Mouse (Mus musculus): Measurements from ENCODE around the gene Xpc.
"Not testable (repeated sequence)": the region's sequence is repeated elsewhere in the genome, so short reads cannot be mapped to it uniquely, and the experiment has no call there.

Xpc gene

DNA sequence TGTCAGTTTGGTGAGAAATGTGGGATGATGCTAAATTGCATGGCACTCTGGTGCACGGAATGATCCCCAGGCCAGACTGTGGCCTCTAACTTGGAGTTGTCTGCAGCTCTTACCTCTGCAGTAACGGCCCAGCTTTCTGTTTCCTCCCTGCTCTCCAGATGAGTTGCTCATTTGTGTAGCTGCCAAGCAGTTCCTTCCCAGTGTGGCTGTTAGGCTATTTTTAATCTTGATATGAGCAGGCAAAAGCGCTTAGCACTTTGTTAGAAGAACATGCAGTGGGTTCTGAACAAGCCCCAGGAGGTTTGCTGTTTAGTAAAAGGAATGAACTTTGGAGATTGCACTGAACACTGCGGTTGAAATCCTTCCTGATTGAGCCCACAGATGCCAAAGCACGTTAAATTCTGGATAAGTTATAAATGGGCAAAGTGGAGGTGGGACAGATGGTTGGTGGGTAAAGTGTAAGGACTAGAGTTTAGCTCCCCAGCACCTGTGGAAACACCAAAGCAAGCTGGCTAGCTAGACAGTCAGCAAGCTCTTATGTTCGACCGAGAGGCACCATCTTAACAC lies 2.8 kb upstream of the Xpc start:
- peak; percentile 32 for DNase-seq

DNA sequence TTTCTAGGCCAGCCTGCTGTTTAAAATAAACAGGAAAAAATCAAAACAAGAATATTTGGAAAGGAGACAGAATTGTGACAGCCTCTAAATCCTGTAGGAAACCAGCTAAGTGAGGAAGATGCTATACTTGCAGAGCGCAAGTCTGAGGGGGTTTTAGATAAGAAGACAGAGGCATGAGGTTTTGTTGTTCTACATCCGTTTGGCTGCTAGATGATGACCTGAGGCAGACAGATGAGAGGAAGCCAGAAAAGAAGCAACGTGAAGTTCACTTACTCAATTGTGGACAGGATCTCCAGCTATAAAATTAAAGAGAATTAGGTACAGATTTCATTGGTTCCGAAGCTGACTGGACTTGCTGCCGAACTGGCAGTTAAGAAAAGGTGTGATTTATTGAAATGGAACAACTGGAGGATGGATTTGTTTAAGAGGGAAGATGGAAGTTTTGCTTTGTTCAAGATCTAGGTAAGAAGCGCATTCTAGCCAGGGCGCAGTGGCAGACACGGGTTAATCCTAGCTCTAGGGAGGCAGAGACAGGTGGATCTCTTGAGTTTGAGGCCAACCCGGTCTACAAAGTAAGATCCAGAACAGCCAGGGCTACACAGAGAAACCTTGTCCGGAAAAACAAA lies 838 bp downstream of the Xpc start:
- DNase-seq: no peak

DNA sequence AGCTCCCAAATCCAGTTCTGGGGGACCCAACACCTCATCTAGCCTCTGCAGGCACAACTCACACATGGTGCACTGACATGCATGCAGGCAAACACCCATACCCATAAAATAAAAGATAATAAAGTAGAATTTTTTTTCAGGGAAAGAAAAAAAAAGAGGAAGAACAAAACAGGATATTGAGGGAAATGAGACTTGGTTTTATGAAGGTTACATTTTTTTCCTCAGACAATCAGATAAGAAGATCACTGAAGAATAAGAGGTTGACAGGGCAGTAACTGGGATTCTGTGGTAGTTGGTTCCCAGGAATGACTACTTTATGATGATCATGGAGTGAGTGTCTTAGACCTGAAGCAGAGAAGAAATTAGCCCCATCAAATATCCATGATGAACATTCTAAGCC lies 1.6 kb downstream of the Xpc start:
- DNase-seq: no peak

DNA sequence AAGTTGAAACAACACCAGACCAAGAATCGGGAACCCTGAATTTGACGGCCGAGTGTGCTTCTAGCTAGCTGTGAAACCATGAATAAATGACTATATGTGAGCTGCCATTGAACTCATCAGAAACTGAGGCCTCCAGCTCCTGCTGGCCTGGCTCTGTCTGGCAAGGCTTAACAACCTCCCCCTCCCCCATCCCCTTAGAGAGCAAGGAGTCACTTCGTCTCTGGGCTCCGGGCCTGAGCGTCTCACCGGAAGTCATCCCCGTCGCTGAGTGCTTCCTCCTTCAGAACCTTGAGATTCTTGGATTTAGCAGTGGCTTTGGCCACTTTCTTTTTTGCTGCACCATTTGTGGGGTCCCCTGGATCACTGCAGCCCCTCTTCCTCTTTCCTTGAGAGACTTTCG lies 5.5 kb downstream of the Xpc start:
- DNase-seq: no peak

DNA sequence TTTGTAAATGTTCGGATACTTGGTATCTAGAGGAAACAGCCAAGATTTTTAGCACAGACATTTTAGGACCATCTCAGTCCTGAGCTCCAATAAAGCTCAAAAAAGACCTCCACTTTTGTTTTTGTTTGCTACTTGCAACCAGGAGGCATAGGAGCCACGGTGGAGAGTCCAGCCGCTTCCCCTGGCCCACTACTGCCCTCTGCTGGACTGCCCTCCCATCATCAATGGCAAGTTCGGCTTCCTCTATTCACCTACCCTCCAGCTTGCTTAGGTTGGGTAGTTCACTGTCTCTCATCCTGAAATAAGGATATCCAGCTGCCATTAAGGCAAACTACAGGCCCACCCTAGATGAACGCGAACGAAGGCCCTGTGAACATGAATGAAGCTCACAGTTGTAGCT lies 6.4 kb downstream of the Xpc start:
- DNase-seq: peak; percentile 43

DNA sequence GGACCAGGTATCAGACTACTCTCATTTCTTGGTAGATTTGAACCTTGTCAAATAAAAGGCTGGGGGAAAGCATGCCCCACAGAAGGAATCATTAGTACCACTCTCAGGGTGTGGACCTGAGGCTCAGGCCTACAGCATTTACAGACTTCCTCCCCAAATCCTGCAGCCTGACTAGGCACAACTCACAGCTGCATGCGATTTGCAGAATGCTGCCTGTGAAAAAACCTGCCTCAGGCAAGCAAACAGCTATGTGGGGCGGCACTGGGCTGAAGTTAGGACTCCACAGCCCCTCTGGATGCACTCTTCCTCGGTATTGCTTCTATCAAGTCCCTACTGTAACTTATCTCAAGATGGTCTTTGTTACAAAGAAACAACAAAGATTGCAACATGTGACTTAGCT lies 7.6 kb downstream of the Xpc start:
- no peak for DNase-seq

DNA sequence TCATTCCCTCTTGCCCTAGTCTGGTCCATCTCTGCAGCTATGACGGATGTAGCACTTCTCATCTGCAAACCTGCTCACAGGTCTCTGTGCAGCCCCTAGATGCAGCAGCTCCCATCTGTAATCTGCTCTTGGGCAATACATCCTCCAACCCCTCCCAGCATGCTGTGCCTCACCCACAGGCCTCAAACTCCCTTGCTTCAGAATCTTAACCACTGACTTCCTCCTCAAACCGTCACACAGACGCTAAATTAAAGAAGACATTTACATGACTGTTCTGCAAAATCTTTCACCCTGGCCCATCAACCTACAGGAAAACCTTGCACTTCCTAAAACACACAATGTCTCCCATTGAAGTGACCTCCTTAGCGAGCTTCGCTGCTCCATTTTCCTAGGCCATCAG lies 9.7 kb downstream of the Xpc start:
- DNase-seq: no peak

DNA sequence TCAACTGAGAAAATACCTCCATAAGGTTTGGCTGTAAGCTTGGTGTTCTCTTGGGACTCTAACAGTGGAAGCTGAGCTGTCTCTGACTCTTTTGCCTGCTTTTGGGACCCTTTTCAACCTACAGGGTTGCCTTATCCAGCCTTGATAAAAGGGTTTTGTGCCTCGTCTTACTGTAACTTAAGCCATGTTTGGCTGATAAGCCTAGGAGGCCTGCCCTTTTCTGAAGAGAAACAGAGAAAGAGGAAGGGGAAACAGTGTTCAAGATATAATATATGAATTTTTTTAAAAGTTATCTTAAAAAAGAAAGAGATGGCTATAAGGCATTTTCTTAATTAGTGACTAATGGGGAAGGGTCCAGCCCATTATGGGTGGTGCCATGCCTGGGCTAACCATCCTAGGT lies 12.4 kb downstream of the Xpc start:
- no peak for DNase-seq

DNA sequence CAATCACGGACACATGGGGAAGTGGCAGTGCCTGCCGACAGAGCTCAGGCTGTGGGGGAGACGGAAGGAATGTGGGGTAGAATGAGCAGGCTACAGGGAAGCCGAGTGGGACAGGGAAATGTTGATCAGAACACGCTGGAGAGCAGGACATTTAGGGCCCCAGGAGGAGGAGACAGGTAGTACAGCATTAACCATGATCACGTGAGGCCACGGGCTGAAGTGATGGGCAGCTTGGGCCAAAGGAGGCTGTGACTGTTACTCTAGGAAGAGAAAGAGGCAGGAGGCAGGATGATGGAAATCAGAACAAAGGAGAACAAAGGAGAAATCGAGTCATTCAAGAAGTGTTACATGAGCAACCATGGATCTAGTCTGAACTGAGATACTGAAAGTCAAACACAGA lies 21.2 kb downstream of the Xpc start:
- no peak for DNase-seq

DNA sequence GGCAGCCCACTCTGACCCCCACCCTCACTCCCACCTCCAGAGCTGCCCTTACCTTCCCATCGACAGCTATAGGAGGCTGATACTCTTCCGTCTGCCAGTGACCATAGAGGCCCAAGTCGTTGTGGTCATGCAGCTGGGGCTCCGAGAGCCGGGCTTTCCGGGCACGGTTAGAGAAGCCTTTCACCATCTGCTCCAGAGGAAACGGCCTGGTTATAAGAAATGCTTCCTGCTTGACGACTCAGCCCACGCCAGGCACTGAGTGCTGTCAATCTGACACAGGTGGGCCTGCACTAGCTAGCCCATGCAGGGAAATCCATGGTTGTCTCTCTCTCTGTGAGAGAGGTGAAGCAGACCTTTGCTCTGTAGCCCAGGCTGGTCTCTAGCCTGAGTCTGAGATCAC lies 22.6 kb downstream of the Xpc start:
- DNase-seq: no peak

DNA sequence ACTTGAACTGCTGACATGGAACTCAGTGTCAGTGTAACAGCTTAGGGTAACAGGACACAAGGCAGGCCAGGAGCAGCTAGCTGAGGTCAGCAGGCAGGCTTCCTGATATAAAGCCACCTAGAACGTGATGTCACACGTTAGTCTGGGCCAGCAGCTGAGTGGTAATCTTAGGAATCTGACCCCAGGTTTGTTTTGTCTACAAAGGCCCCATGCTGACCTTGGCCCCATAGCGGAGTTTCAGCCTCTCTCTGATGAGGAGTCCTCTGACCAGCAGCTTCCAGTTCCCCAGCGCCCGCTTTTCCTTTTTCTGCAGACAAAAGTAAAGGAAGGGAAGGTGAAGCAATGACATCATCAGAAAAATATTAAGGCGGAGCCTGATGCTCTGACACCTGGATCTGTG lies 24.7 kb downstream of the Xpc start:
- DNase-seq: no peak

DNA sequence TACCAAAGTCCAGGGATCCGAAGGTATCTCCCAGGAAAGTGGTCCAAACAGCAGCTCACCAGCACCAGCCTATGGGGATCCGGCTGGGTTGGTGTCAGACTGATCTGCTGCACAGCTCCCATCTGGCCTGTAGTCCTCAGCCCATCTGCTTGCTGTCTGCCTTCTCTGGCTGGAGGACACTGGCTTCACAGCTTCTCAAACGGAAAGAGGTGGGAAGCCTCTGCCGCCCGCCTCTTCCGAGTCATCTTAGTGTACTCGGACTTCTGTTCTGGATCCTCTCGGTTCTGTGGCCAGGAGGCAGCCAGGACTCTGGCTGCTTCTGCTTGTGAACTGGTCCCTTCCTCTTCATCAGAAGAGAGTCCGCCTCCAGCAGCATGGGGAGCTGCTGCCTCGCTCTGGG lies 25.8 kb downstream of the Xpc start:
- peak; percentile 52 for DNase-seq

DNA sequence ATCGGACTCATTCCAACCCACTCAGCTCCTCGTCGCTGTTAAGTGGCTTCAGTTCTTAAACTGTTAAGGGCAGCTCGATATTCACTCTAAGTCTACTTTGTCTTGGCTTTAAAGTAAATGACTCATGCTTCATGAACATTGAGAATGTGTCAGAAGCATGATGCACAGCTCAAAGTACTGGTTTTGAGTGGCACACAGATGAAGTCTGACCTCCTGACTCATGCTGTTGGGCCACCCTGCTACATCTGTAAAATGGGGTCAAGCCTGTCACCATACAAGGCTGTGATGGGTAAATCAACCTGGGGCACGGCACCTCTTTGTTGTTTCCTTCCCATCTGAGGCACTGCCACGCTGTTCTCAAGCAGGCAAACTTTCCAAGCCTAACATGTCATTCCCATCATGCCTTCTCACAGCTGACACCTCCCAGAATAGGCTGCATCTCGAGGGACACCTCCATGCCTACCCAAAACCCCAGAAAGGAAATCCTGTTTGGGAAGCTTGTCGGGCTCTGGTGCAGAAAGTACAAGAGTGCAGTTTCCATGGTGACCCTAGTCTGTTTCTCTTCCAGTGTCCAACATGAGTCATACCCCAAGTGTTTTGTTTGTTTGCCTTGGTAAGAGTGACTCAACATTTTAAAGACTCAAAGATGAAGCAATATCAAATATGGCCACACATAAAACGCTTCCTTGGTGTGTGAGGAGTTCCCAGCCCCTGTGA lies 27.0 kb downstream of the Xpc start:
- no peak for DNase-seq

DNA sequence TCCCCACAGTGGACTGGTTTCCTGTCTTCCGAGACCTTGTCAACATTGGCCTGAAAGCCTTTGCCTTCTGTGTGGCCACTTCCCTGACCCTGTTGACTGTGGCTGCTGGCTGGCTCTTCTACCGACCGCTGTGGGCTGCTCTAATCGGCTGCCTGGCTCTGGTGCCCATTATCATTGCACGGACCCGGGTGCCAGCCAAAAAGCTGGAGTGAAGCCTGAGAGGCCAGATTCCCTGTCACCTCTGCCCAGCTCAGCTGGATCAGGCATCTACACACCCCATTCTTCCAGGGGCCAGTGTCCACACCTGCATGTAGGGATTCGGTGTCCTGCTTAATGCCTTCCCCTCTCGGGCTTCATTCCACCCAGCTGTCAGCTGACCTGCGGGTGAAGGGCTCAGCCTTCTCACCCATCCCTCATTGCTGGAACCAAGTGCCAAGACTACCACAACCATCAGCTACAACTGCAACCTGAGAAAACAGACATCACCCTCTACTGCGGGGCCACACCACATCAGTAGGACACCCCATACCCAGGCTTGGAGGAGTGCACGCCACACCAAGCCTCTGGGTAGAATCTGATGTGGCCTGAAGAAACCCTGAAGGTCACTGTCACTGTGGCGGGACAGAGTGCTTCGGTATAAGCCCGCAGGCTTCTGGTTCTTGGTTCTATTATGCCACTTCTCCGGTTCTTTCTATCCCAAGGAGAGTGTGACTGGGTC lies 28.8 kb downstream of the Xpc start:
- no peak for DNase-seq

DNA sequence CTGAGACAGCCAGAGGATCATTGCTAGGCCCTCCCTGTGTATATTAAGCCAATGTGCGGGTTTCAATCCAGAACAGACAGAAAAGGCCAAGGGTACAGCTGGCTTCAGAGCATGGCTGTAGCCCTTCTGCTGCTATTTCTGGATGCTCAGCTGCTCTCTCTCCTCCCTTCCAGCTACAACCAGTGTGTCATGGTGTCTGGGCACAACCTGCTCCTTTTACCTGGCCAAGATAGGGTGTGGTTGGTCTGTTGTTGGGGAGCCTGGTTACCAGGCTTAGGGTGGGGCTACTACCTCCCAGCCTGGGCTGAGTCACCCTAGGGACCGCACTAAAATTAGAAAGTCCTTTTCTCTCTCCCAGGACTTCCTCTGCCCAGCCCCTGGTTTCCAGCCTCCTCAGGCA lies 32.3 kb downstream of the Xpc start:
- DNase-seq: no peak

DNA sequence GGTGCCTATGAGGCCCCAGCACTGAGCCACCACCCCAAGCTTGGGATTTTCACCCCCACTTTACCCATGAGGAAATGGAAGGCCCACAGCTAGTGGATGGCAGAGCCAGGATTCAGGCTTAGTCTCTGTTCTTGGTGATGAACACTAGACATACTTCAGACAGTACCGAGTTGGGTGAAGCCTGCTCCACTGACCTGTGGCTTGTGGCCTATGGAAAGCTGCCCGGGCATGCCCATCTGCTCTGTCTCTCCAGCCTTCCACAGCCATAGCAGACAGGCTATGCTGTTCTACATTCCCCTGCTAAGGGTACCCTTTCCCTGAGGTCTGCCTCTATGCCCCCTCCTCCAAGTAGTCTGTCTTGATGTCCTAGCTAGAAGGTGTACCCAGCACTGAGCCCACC lies 39.1 kb downstream of the Xpc start:
- no peak for DNase-seq

DNA sequence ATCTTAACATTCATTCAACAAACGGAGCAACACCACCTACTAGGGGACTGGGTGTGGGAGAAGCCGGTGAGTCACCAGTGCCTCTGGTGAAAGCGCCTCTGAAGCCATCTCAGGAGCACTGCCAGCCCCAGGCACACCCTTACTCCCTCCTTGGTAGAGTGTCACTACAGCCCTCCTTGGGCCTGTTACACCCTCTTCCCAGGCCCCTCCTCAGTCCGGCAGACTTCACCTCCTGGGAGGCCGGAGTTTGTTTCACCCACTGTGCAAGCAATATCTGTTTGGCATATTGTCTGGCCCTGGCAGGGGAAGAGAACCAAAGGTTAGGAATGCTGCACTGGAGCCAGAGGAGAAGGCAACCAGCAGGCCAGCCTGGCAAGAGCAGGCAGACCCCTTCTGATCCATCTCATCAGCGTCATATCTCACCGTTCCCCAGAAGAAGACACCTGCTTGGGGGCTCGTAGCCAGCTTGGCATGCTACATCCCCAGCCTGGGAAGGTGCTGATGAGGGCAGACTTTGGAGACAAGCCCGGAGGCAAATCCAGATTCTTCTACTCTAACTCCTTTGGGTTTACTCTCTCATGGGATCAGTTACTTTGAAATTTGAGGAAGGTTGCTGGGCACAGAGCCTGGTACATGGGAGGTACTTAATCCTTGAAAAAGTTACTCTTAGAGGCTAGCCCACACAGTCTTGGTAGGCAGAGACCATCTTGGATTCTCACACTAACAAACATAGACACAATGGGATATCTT lies 41.1 kb downstream of the Xpc start:
- no peak for DNase-seq

DNA sequence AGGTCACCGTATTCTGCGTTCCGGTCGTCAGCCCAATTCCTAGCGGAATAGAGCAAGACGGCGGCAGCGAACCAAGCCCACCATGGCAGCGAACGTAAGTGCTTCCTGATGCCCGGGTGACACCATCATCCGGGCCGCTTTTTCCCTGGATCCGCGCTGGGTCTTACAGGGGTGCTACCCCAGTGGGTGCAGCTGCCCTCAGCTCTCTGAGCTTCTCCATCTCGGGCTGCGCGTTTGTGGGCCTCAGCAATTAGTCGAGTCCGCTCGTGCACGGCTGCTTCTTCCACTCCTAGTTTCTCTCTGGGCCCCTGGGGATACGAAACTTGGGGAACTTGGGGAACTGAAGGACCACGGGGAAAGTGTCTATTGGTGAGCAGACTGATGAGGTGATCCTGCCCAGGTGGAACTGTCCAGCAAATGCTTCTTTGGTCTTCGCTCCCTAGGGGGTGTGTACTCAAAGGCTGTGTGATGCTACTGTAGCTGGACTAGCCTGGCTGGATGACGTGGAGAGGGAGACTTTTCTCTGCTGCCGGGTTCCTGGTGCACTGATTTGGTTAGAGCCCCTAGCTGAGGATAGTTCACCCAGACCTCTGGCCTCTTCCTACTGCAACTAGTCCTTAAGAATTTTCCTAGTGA lies 41.8 kb downstream of the Xpc start:
- no peak for DNase-seq

DNA sequence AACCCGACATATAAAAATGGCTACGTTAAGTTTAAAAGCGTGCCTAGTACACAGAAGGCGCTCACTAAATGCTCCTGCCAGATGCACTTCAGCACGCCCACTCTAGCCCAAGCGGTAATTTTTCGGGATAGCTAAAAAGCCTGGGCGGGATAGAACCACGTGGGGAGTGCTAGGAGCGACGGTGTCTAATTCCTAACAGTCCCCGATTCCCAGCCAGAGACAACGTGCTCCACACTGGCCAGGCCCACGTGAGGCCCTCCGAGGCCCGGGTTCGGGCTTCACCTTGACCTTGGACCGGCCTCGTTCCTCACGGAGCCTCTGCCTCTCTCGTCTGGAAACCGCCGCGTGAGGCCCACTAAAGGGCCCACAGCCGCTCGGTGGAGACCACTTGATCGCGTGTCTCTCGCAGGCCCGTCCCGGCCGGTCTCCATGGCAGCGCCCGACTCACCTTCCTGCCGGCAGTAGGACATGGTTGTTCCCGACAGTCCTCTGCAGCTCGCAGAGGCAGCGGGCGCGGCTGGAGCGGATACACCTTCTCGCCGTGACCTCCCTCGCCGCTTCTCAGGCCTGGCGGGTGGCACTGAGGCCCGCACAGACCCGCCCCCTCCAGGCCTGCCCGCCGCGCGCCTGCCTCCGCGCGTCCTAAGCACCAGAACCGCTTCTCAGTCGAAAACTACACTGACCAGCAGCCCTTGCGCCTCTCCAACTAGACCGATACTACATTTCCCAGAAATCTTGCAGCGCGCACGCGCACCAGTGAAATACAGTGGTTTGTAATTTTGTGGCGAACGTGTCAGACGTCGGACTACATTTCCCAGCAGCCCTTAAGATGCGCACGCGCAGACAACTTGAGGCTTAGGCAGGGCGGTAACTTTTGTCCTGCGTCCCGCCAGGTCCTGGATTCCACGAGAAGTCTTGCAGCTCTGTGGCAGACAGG lies 42.6 kb downstream of the Xpc start, which contains the start of the genes Chchd4 and Tmem43:
Gene Chchd4 (minus strand): TSS at position 679 of the 937 bp plus-strand sequence.
Gene Tmem43 (plus strand): TSS at position 836 of the 937 bp plus-strand sequence.
- peak; percentile 99 for DNase-seq

DNA sequence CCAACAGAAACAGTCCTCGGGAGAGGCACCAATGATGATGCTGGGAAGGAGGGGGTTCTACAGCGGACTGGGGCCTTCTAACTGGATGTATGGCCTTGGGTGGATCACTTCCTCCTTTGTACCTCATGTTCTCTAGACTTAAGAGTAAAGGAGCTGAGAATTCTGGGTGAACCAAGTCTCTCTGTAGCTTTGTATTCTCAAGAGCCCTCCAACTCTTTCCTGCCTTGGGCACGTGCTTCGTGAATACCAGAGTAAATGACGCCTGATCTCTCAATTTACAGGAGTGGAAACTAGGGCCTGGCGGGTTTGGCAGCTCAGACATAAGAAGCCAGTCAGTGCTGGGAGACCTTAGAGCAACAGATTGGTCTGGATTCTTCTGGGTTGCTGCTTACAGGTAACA lies 43.4 kb downstream of the Xpc start:
- DNase-seq: no peak

DNA sequence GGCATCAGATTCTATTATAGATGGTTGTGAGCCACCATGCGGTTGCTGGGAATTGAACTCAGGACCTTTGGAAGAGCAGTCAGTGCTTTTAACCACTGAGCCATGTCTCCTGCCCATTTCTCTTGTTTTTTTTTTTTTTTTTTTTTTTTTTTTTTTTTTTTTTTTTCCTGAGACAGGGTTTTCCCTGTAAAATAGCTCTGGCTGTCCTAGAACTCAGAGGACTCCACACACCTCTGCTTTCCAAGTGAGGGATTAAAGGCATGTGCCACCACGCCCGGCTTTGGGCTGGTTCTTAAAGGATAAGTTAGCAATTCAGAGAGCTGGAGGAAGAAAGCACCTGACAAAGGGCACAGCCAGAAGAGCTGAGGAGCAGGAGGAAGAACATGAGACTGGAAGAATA lies 44.3 kb downstream of the Xpc start:
- DNase-seq: not testable (repeated sequence)
